Mouse (Mus musculus) C2C12 (cell line): ENCODE data around the gene Gca. TPM values are rescaled to one million over a fixed set of nuclear protein-coding genes. Genes with fewer than 3 reads are reported as not detected.

Source experiments
- H3K27me3 ChIP-seq: one replicate; pipeline ENCODE4 v1.6.1; 2011; ENCODE audit not compliant: control insufficient read depth, insufficient read depth, insufficient read length
- H3K36me3 ChIP-seq: one replicate; pipeline ENCODE4 v1.6.1; 2011; ENCODE audit not compliant: control insufficient read depth, insufficient read depth
- H3K4me3 ChIP-seq: one replicate; pipeline ENCODE4 v1.5.1; 2011; ENCODE audit warnings: mild to moderate bottlenecking, control low read depth; ENCODE audit not compliant: poor library complexity, insufficient read depth, severe bottlenecking
- H3K79me2 ChIP-seq: one replicate; pipeline ENCODE4 v1.6.1; 2011; ENCODE audit not compliant: control insufficient read depth, insufficient read depth
- H3K79me3 ChIP-seq: one replicate; pipeline ENCODE4 v1.6.1; 2011; ENCODE audit warnings: low read depth, control low read depth
- H3ac ChIP-seq: one replicate; pipeline ENCODE3; 2011; ENCODE audit warnings: low read depth; ENCODE audit not compliant: control insufficient read depth, insufficient read length
- CEBPB ChIP-seq: IDR thresholded peaks from one replicate; pipeline ENCODE4 v1.6.1; 2011; ENCODE audit warnings: low read depth, mild to moderate bottlenecking, control low read depth, moderate library complexity
- CTCF ChIP-seq: IDR thresholded peaks from one replicate; pipeline ENCODE4 v1.5.1; 2011; ENCODE audit not compliant: control insufficient read depth, insufficient read depth, insufficient read length
- FOSL1 ChIP-seq: IDR thresholded peaks from one replicate; pipeline ENCODE4 v1.8.0; 2011; ENCODE audit warnings: mild to moderate bottlenecking, low read length; ENCODE audit not compliant: poor library complexity, insufficient read depth, severe bottlenecking
- MAX ChIP-seq: IDR thresholded peaks from one replicate; pipeline ENCODE4 v1.6.1; 2011; ENCODE audit warnings: mild to moderate bottlenecking, control low read depth
- MYOD1 ChIP-seq: IDR thresholded peaks from one replicate; pipeline ENCODE4 v1.6.1; 2011; ENCODE audit warnings: low read depth; ENCODE audit not compliant: control insufficient read depth, insufficient read length
- MYOG ChIP-seq: IDR thresholded peaks from one replicate; pipeline ENCODE4 v1.6.1; 2011; ENCODE audit not compliant: control insufficient read depth, insufficient read length; ENCODE audit errors: extremely low read depth
- USF1 ChIP-seq: IDR thresholded peaks from one replicate; pipeline ENCODE4 v1.6.1; 2011; ENCODE audit warnings: low read depth, mild to moderate bottlenecking, control low read depth, moderate library complexity
- polyA plus RNA-seq: library from polyadenylated mRNA; unstranded; fragments of >200 nt; fragmentation: generic; extraction: Trizol; gene quantifications from one replicate; pipeline ENCODE4 v1.2.1, GENCODE M21; 2012; ENCODE audit warnings: missing spikeins

Gene Gca
- polyA plus RNA-seq, 1 experiment = 0.04 TPM

GRCm38 (mm10) chr2:62727732-62728131, 63.6 kb downstream of the Gca start:
- no peaks in the 10 kb centered on the region for H3K36me3 ChIP-seq

DNA sequence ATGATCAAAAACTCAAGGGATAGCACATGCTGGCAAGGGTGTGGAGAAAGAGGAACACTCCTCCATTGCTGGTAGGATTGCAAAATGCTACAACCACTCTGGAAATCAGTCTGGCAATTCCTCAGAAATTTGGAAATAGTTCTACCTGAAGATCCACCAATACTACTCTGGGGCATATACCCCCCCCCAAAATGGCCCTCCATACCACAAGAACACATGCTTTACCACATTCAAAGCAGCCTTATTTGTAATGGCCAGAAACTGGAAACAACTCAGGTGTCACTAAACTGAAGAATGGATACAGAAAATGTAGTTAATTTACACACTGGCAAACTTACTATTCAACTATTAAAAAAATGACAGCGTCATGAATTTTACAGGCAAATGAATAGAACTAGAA, 66.6 kb downstream of the Gca start:
- Histone ChIP-seq H3K4me3 (no peak overlapping the region), H3K27me3 (no peaks in the 10 kb centered on the region), H3K79me2 (no peaks in the 10 kb centered on the region), H3K79me3 (no peaks in the 10 kb centered on the region), H3K36me3 (no peaks in the 10 kb centered on the region), H3ac (no peak overlapping the region)
- TF ChIP-seq MYOG (no peak), FOSL1 (no peak), CTCF (no peak), CEBPB (no peak), USF1 (no peak), MYOD1 (no peak), MAX (no peak)

More at GRCm38 (mm10) chr2:62727732-62728131, 63.6 kb downstream of the Gca start:
- Histone ChIP-seq H3K79me3 (no peaks in the 10 kb centered on the region), H3K27me3 (no peaks in the 10 kb centered on the region), H3K4me3 (no peak overlapping the region), H3K79me2 (no peaks in the 10 kb centered on the region), H3ac (no peak overlapping the region)
- no peak for TF ChIP-seq MYOG
- no peak for TF ChIP-seq CTCF
- no peak for TF ChIP-seq MYOD1
- no peak for TF ChIP-seq FOSL1
- TF ChIP-seq CEBPB = no peak
- TF ChIP-seq USF1 = no peak
- no peak for TF ChIP-seq MAX

GRCm38 (mm10) chr2:62743098-62743497, 79.0 kb downstream of the Gca start:
- TF ChIP-seq MYOD1 = no peak
- TF ChIP-seq FOSL1 = no peak
- no peak for TF ChIP-seq MAX
- no peak for TF ChIP-seq CEBPB
- no peak for TF ChIP-seq CTCF
- TF ChIP-seq MYOG = no peak
- TF ChIP-seq USF1 = no peak
- H3K79me3 ChIP-seq = no peaks in the 10 kb centered on the region
- H3K79me2 ChIP-seq = no peaks in the 10 kb centered on the region
- no peak overlapping the region for H3ac ChIP-seq
- H3K4me3 ChIP-seq = no peak overlapping the region
- no peaks in the 10 kb centered on the region for H3K36me3 ChIP-seq
- no peaks in the 10 kb centered on the region for H3K27me3 ChIP-seq

Other genes starting within 250 kb of the Gca start
- not detected for gene Gcg, start 180.6 kb upstream of the Gca start, polyA plus RNA-seq
- not detected for gene Fap, start 90.2 kb upstream of the Gca start, polyA plus RNA-seq
- gene Ifih1, start 18.0 kb upstream of the Gca start, polyA plus RNA-seq = 0.07 TPM